Mouse (Mus musculus): ENCODE measurements around the gene Vill.
A peak's percentile ranks its signal among the peaks of the same experiment; 100 is the strongest.

Gene Vill

DNA sequence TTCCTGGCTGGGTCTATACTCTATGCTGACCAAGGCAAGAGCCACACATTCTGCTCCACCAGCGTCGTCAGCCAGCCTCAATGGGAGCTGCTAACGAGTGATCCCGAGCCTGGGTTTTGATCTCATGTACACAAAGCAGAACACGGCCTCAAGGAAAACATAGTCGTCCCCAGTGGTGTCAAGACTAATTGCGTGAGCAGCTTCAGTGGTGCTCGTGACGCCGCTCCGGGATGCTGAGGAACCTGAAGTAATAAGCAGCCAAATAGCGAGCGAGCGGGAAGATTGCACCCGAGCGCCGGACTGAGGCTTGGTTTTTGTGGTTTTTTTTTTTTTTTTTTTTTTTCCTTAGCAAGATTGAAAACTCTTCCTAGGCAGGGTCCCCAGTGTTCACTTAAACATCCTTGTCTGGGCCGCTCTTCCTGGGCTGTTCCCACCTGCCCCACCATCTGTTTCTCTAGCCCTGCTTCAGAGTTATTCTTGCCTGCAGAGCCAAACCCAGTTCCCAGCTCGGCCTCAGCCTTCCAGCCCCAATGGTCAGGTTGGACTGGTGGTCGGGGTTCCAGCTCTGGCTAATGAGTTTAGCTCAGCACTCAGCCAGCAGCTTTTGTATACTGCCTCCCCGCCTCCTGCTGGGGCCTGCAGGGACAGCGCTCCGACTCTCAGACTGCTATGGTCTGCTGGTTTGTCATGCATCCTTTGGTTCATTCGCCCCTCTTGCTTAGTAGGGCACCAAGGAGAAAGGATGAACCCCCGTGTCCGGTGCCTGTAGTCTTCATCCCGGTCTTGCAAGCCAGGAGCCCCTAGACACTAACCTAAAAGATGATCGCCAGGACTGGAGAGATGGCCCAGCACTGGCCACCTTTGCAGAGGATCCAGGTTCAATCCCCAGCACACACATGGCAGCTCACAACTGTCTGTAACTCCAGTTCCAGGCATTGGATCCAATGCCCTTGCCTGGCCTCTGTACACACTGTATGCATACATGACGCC, 17.6 kb upstream of the Vill start:
- DNase-seq (ENCODE audit: low spot score in 2 of 2) = no peak

DNA sequence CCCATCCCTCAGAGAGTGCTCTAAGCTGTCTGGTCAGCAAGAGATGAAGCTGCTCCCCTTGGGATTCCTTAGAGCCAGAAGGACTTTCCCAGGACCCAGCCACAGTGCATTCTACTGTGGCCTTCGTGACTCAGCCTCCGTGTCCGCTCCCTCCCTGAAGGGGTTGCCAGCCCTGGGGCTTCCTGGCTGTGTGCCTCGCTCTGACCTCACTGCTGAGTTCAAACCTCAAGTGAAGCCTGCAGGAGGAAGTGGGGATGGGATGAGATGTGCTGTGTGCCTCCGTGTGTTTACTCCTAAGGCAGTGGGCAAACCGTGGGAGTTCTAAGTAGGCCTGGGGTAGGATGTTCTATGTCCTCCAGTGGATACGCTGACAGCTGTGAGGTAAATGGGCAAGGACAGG, 16.7 kb upstream of the Vill start:
- peak; percentile 89 to 91 for DNase-seq (ENCODE audit: low spot score in 2 of 2)

DNA sequence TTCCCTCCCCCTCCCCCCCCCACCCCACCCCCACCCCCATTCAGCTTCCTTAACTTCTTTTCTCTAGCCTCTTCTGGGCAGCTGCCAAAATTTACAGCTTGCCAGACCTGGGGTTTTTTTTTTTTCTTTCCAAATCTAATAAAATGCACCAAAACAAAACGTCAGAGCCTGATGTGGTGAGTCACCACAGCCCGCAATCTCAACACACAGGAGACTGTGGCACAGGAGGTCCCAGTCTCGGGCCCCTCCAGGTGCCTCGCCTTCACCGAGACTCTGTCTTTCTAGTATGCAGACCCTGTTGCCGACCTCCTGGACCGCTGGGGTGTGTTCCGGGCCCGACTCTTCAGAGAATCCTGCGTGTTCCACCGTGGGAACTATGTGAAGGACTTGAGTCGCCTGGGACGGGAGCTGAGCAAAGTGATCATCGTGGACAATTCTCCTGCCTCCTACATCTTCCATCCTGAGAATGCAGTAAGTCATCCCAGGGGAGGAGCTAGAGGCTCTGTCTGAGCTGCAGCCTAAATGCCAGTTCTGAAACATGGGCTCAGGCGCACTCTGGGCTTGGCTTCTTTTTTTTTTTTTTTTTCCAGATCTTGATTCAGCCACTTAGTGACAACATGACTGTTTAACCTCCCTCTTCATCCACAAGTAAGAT, 15.4 kb upstream of the Vill start:
- DNase-seq (ENCODE audit: low spot score in 2 of 2) = peak in 1 of 2 experiments; percentile 29

DNA sequence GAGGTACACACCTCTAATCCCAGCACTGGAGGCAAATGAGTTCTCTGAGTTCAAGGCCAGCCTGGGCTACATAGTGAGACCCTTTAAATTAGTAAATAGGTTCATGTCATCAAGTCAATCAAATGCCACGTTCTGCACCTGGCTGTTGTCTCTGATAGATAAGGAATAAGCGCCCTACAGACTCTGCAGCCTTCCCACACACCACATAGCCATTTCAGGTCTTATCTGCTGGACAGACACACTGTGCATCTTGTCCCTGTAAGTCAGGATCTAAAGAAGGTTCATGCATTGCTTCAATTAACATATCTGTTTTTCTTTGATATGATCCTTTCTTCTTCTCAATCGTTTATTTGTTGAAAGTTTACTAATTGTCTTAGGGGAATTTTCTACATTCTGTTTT, 14.0 kb upstream of the Vill start:
- DNase-seq (ENCODE audit: low spot score in 2 of 2) = no peak

DNA sequence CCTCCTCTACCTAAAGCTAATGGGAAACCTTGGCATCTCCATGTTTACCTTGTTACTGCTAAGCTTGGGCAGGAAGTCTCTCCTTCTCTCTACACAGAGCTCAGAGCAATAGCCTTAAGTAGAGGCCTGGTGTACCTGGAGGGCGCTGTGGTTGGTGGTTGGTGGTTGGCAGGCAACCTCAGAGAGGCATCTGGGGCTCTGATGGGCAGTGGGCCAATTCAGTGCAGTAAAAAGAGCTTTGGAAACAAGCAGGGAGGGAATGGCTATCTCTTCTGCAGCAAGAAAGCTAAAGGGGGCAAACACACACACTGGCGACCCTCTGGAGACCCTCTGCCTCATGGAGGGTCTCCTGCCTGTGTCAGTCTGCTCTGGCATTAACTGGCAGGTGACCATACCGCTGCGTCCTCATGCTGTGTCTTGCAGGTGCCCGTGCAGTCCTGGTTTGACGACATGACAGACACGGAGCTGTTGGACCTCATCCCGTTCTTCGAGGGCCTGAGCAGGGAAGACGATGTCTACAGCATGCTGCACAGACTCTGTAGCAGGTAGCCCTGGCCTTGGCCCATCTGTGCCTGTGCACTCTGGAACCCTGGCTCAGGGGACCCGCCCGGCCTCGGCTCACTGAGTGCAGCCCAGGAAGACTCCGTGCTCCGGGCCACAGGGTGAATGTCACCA, 12.3 kb upstream of the Vill start:
- no peak for DNase-seq (ENCODE audit: low spot score in 2 of 2)

DNA sequence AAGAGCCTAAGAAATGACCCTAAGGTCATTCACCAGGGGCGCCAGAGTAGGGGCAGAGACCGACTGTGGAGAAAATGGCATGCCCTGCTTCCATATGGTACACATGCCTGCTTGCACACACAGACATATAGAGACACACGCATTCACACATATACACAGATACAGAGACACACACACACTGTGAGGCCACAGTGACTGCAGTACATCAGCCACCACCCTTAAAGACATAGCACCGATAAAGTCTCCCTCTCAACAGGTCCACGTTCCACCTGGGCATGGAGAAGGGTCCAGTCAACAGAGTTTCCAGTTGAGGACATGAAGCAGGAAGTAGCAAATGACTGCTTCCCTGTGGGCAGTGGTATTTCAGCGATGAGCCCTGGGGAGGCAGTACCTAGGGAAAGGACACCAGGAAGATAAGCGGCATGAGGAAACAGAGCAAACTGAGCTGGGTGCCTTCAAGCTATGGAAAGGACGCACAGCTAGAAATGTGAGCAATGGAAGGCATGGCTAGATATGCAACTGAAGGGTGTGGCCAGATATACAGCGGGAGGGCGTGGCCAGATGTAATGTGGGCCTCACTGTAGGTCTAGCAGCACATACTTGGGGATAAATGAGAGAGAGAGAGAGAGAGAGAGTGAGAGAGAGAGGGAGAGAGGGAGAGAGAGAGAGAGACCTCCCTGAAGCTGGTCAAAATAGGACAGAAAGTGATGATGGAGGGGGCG, 4.2 kb upstream of the Vill start:
- DNase-seq (ENCODE audit: low spot score in 2 of 2) = no peak

DNA sequence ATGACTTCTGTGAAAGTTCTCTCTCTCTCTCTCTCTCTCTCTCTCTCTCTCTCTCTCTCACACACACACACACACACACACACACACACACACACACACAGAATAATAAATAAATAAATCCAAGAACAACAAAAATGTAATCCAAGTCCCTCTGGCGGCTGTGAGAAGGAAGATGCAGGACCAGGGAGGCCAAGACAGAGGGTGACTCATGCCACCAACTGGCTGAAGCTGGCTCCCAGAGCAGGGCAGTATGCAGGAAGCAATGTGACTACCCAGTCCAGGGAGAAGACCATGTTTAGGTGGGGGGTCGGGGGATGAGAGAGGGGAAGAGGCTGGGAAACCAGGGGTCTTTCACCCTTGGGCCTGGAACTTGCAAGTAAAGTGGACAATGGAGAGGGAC, 1.4 kb upstream of the Vill start:
- DNase-seq (ENCODE audit: low spot score in 2 of 2) = no peak

DNA sequence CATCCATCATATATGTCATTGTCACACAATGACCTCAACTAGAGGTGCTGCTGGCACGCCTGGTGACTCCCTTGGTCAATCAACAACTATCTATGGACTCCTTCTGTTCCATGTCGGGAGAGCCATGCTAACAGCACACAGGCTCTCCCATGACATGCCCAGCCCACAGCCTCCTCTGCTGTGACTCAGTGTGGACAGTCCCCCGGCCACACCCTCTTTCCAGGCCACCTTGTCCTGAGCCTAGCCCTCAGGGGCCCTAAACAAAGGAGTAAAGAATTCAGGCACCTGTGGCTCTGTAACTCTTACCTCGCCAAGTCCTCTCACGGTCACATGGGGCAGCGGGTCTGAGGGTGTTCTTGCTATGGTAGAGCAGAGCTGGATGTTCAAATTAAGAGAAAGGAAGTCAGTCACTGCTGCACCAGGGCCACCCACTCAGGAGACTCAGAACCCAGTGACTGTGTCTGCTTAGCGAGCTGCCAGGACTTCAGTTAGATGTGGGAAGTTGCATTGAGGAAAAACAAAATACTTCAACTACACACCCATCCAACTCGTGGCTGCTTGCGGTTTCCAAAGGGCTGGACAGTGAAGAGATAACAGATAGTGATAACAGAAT, 1.5 kb downstream of the Vill start:
- no peak for DNase-seq (ENCODE audit: low spot score in 2 of 2)

- no peak for DNase-seq (ENCODE audit: low spot score in 2 of 2)
Measured at GRCm38 (mm10) chr9:119055336-119055735, 2.8 kb downstream of the Vill start.

DNA sequence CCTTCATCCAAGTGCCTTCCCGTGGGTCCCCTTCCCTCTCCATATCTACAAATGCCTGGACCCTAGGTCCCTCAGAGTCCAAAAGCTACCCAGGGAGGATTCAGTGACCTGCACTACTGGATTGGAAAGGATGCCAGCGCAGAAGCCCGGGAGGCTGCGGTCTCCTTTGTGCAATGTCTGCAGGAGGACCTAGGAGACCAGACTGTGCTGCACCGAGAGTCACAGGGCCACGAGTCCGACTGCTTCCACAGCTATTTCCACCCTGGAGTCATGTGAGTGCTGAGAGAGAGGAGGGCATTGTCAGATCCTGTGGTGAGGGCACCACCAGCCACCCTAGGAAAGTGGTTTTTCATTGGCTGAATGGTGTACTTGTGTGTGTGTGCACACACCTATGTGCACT, 5.7 kb downstream of the Vill start:
- DNase-seq (ENCODE audit: low spot score in 2 of 2) = no peak

DNA sequence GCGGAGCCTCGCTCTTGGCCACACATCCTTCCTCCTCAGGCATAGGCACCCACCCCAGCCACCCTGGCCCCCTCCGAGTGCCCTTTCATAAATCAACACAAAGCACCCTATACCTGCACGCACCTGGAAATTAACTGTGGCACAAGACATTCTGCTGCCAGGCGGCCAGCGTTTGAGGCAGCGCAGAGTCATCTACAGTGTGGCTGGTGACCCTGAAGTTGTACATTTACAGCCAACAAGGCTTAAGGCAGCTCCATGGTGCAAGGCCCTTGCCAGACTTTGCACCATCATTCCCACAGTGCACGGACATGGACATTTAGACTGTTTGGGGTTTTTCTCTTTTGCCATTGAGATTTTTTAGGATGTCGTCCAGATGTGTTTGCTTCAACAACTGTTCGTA, 8.1 kb downstream of the Vill start:
- DNase-seq (ENCODE audit: low spot score in 2 of 2) = no peak

GRCm38 (mm10) chr9:119063036-119063644, 10.6 kb downstream of the Vill start:
- no peak for DNase-seq (ENCODE audit: low spot score in 2 of 2)

DNA sequence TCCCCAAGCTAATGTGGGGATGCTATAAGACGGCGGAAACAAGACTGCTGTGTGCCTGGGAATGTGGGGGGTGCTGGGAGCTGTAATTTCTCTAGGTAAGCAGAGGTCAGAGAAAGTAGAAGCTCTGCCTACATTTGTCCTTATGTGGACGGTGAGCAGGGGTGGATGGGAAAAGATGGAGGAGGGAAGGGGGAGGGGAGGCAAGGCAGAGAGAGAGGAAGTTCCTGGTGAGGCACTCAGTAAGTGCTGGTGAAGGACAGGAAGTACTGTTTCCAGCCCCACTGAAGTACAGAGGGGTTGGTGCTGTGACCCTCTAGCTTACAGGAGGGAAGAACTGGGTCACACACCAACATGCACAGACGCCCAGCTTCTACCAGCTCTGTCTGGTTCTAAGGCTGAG, 11.7 kb downstream of the Vill start:
- no peak for DNase-seq (ENCODE audit: low spot score in 2 of 2)

DNA sequence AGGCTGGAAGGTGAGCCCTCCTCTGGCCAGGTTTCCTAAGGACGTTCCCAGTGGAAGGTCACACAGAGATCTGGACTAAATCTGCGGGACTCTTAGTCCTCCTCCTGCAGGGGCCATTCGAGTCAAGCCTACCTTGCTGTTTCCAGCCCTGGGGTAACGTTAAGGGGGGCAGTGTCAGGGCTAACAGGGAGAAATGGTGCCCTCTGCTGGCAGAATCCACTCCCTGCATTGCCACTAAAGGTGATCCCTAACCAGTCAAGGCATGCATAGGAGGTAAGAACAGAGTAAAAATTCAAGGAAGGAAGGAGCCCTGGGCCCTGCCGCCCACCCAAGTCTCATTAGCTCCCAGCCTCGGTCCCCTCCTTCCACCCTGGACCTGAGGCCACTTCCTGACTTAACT, 15.0 kb downstream of the Vill start:
- peak; percentile 73 to 78 for DNase-seq (ENCODE audit: low spot score in 2 of 2)

GRCm38 (mm10) chr9:119068266-119068665, 15.7 kb downstream of the Vill start:
- DNase-seq (ENCODE audit: low spot score in 2 of 2) = no peak

DNA sequence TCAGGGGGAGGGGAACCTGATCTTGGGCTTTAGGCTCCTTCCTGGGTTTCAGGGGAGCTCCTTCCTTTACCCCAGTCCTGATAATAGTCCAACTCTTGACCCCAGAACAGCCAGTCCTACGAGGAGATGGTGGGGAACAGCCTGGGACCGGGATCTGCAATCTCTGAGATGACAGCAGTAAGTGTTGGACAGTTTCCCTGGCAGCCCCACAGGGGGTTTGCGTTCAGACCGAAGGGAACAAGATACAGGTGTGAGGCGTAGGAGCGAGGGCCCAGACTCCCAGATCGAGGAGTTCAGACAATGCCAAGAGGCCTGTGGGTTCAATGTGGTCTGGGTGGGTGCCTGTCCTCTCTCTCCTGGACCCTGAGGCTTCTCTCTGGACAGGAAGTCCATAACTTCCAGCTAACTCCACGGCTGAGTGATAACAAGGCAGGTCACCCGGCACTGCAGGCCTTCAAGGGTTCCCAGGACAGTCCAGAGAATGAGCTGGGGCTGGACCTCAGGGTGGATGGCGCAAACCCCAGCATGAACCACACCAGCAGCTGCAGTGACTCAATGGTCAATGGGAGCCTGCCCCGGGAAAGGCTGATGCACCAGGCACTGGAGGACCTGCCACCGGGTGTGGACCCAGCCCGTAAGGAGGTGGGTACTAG, 17.7 kb downstream of the Vill start:
- DNase-seq (ENCODE audit: low spot score in 2 of 2) = no peak

- no peak for DNase-seq (ENCODE audit: low spot score in 2 of 2)
Measured at GRCm38 (mm10) chr9:119071786-119072185, 19.2 kb downstream of the Vill start.

GRCm38 (mm10) chr9:119073184-119073895, 20.8 kb downstream of the Vill start:
- no peak for DNase-seq (ENCODE audit: low spot score in 2 of 2)

GRCm38 (mm10) chr9:119075685-119076084, 23.1 kb downstream of the Vill start:
- no peak for DNase-seq (ENCODE audit: low spot score in 2 of 2)

All from heart, adult 9 months (tissue).